In genomic region chr13:21710821-21711525, GRCm38 (mm10) we compare ENCODE assay signal across 8 mouse cellular contexts. TPM values are rescaled to one million over a fixed set of nuclear protein-coding genes. Genes with fewer than 3 reads are reported as not detected.
A peak's percentile ranks its signal among the peaks of the same experiment; 100 is the strongest.
DNase-seq lines count a peak whose midpoint lies in the region; ATAC-seq lines count a peak whose summit lies in the region.

No protein-coding gene starts in this region.

- peaks cover 11% of the 10 kb centered on the region for H3K4me1 ChIP-seq in lung, embryonic 16.5 days (replicated peaks; ENCODE audit: control insufficient read depth, insufficient read depth, low read length)

- peak overlapping the region; percentile 60 for H3K4me3 ChIP-seq in lung, embryonic 16.5 days (ENCODE audit: low read length)

- H3K36me3 ChIP-seq in lung, embryonic 16.5 days (ENCODE audit: control insufficient read depth, insufficient read depth, low read length): no peaks in the 10 kb centered on the region

- H3K9ac ChIP-seq in lung, embryonic 16.5 days (ENCODE audit: low read length): peak overlapping the region; percentile 51

- 1% methylated on average over 22 of the region's 22 CpGs for WGBS in lung, embryonic 16.5 days

- no peaks in the 10 kb centered on the region for H3K9me3 ChIP-seq in lung, embryonic 16.5 days (ENCODE audit: control insufficient read depth, low read length)

- DNase-seq in MN1 (ENCODE audit: low spot score): peak; percentile 83
- peak; percentile 86 for DNase-seq in cerebellum, adult 8-10 months
- peak; percentile 81 for DNase-seq in forelimb bud, embryonic 11.5 days (ENCODE audit: low read depth, low spot score)
- peak; percentile 65 to 88 for DNase-seq in layer of hippocampus, adult 8-10 months (ENCODE audit: low spot score in 2 of 2)
- peak; percentile 61 for DNase-seq in ovary, postnatal 10 days (ENCODE audit: low spot score)
- peak; percentile 89 for DNase-seq in thymus, postnatal 0 days (ENCODE audit: low spot score)

- peak; percentile 22 to 29; a peak in 3 of 4 replicates for ATAC-seq in hematopoietic stem cell, adult 5-6 weeks (replicated peaks in 1 of 2; ENCODE audit: insufficient read depth in 1 of 2, low FRiP score in 2 of 2, low TSS enrichment in 1 of 2, low read depth in 1 of 2, poor library complexity in 2 of 2, severe bottlenecking in 2 of 2)
- ATAC-seq in lung, embryonic 16.5 days (ENCODE audit: low read depth): peak; percentile 78

- H3K4me2 ChIP-seq in lung, embryonic 16.5 days (ENCODE audit: low read depth, low read length): peak overlapping the region; percentile 78

- 0 out of 2 replicates have a peak overlapping the region, but pooled peaks have one; percentile 37 for H3K27ac ChIP-seq in lung, embryonic 16.5 days (ENCODE audit: low read length)

- no peaks in the 10 kb centered on the region for H3K27me3 ChIP-seq in lung, embryonic 16.5 days (ENCODE audit: control insufficient read depth, insufficient read depth, low read depth, low read length)

RNA-seq across cellular contexts. Expression of gene Hist1h2bl, which starts 5.0 kb away (rescaled TPM):
- 207 and 226 TPM in 2 replicates for total RNA-seq in hematopoietic stem cell, adult 5-6 weeks (2017)
- total RNA-seq in layer of hippocampus, adult 8-10 months (2022): 10 to 100 TPM; 10.8 to 28.3 (median 22.4) TPM
- polyA plus RNA-seq in lung, embryonic 16.5 days (2015; fragmentation: Nextera tagmentation; extraction: Ambion mirVana): 3.4 and 4.5 TPM in 2 replicates
- polyA plus RNA-seq in thymus, postnatal 0 days (2015; fragmentation: Nextera tagmentation; extraction: Ambion mirVana): 8.9 and 16.3 TPM in 2 replicates

RNA-seq across cellular contexts. Expression of gene Hist1h2ai, which starts 5.2 kb away (rescaled TPM):
- 605 and 1,529 TPM in 2 replicates for total RNA-seq in hematopoietic stem cell, adult 5-6 weeks (2017)
- 10 to 100 TPM in 2 of 4 experiments, 1 to 10 TPM in 2; 8.1 to 36.7 (median 16.0) TPM for total RNA-seq in layer of hippocampus, adult 8-10 months (2022)
- 33.0 and 45.8 TPM in 2 replicates for polyA plus RNA-seq in lung, embryonic 16.5 days (2015; fragmentation: Nextera tagmentation; extraction: Ambion mirVana)
- 110 and 183 TPM in 2 replicates for polyA plus RNA-seq in thymus, postnatal 0 days (2015; fragmentation: Nextera tagmentation; extraction: Ambion mirVana)

RNA-seq across cellular contexts. Expression of gene Hist1h3h, which starts 6.5 kb away (rescaled TPM):
- total RNA-seq in hematopoietic stem cell, adult 5-6 weeks (2017): 66.5 and 218 TPM in 2 replicates
- 10 to 100 TPM; 30.3 to 49.1 (median 42.8) TPM for total RNA-seq in layer of hippocampus, adult 8-10 months (2022)
- 13.5 and 20.4 TPM in 2 replicates for polyA plus RNA-seq in lung, embryonic 16.5 days (2015; fragmentation: Nextera tagmentation; extraction: Ambion mirVana)
- polyA plus RNA-seq in thymus, postnatal 0 days (2015; fragmentation: Nextera tagmentation; extraction: Ambion mirVana): 43.7 and 67.6 TPM in 2 replicates

RNA-seq across cellular contexts. Expression of gene Hist1h2bm, which starts 10.9 kb away (rescaled TPM):
- total RNA-seq in hematopoietic stem cell, adult 5-6 weeks (2017): 228 and 356 TPM in 2 replicates
- total RNA-seq in layer of hippocampus, adult 8-10 months (2022): 1 to 10 TPM; 2.8 to 4.8 (median 3.2) TPM
- 4.9 and 5.8 TPM in 2 replicates for polyA plus RNA-seq in lung, embryonic 16.5 days (2015; fragmentation: Nextera tagmentation; extraction: Ambion mirVana)
- 22.0 and 29.1 TPM in 2 replicates for polyA plus RNA-seq in thymus, postnatal 0 days (2015; fragmentation: Nextera tagmentation; extraction: Ambion mirVana)

RNA-seq across cellular contexts. Expression of gene Olfr1359, which starts 13.1 kb away (rescaled TPM):
- not detected in 2 replicates for total RNA-seq in hematopoietic stem cell, adult 5-6 weeks (2017)
- total RNA-seq in layer of hippocampus, adult 8-10 months (2022): not detected
- polyA plus RNA-seq in lung, embryonic 16.5 days (2015; fragmentation: Nextera tagmentation; extraction: Ambion mirVana): not detected in 2 replicates
- not detected in 2 replicates for polyA plus RNA-seq in thymus, postnatal 0 days (2015; fragmentation: Nextera tagmentation; extraction: Ambion mirVana)

Comparison
In these comparisons a context has a peak if more than half of its experiments do, and no peak if none do; other contexts are left out.
1. Peak in every context shown above with its lines: DNase-seq, ATAC-seq, H3K4me3 ChIP-seq and H3K27ac ChIP-seq.
2. RNA of gene Hist1h2ai, which starts 5.2 kb away (total RNA-seq): 605 to 1,529 TPM in hematopoietic stem cell, adult 5-6 weeks; 8.1 to 36.7 TPM in layer of hippocampus, adult 8-10 months; every median in the first group is over 10 times any median in the second.